Mouse (Mus musculus): ENCODE results near the gene Hnrnph2. TPM values are rescaled to one million over a fixed set of nuclear protein-coding genes. Genes with fewer than 3 reads are reported as not detected.

Hnrnph2 gene
- polyA plus RNA-seq, 1 experiment: 6.1 TPM

- TF ChIP-seq CTCF (IDR thresholded peaks at IDR 0.05; ENCODE audit: extremely low read depth, insufficient read depth, insufficient read length, insufficient replicate concordance) (no peak), POLR2A (IDR thresholded peaks at IDR 0.05; ENCODE audit: low read depth, low read length) (no peak)
- Histone ChIP-seq H3K27me3 (ENCODE audit: control insufficient read depth, insufficient read depth, low read length) (no peaks in the 10 kb centered on the region), H3K4me1 (ENCODE audit: control insufficient read depth, insufficient read depth, insufficient read length) (no peaks in the 10 kb centered on the region), H3K4me3 (ENCODE audit: extremely low read depth, insufficient read depth, insufficient read length) (no peak overlapping the region), H3K27ac (ENCODE audit: insufficient read depth, low read length) (no peak overlapping the region), H3K36me3 (ENCODE audit: control insufficient read depth, insufficient read depth, low read length) (no peaks in the 10 kb centered on the region)
- DNase-seq (ENCODE audit: low read depth in 1 of 2, low spot score in 2 of 2): no peak
- 77% methylated on average over 5 of the region's 5 CpGs for WGBS
These were observed 31.7 kb downstream of the Hnrnph2 start for GRCm38 (mm10) chrX:134632710-134633109.

GRCm38 (mm10) chrX:134635111-134635510 is 34.1 kb downstream of the Hnrnph2 start:
- Histone ChIP-seq H3K27me3 (ENCODE audit: control insufficient read depth, insufficient read depth, low read length) (no peaks in the 10 kb centered on the region), H3K4me3 (ENCODE audit: extremely low read depth, insufficient read depth, insufficient read length) (no peak overlapping the region), H3K36me3 (ENCODE audit: control insufficient read depth, insufficient read depth, low read length) (no peaks in the 10 kb centered on the region), H3K27ac (ENCODE audit: insufficient read depth, low read length) (no peak overlapping the region), H3K4me1 (ENCODE audit: control insufficient read depth, insufficient read depth, insufficient read length) (no peaks in the 10 kb centered on the region)
- DNase-seq (ENCODE audit: low read depth in 1 of 2, low spot score in 2 of 2): no peak
- WGBS: 66% methylated on average over 3 of the region's 3 CpGs
- TF ChIP-seq POLR2A (IDR thresholded peaks at IDR 0.05; ENCODE audit: low read depth, low read length) (no peak), CTCF (IDR thresholded peaks at IDR 0.05; ENCODE audit: extremely low read depth, insufficient read depth, insufficient read length, insufficient replicate concordance) (no peak)

- Histone ChIP-seq H3K27ac (ENCODE audit: insufficient read depth, low read length) (no peak overlapping the region), H3K36me3 (ENCODE audit: control insufficient read depth, insufficient read depth, low read length) (no peaks in the 10 kb centered on the region), H3K4me3 (ENCODE audit: extremely low read depth, insufficient read depth, insufficient read length) (no peak overlapping the region), H3K4me1 (ENCODE audit: control insufficient read depth, insufficient read depth, insufficient read length) (no peaks in the 10 kb centered on the region), H3K27me3 (ENCODE audit: control insufficient read depth, insufficient read depth, low read length) (no peaks in the 10 kb centered on the region)
- TF ChIP-seq POLR2A (IDR thresholded peaks at IDR 0.05; ENCODE audit: low read depth, low read length) (no peak), CTCF (IDR thresholded peaks at IDR 0.05; ENCODE audit: extremely low read depth, insufficient read depth, insufficient read length, insufficient replicate concordance) (no peak)
- no peak for DNase-seq (ENCODE audit: low read depth in 1 of 2, low spot score in 2 of 2)
- WGBS: 75% methylated on average over 3 of the region's 3 CpGs
These were observed 34.9 kb downstream of the Hnrnph2 start for GRCm38 (mm10) chrX:134635860-134636259.

GRCm38 (mm10) chrX:134641000-134641760 is 40.2 kb downstream of the Hnrnph2 start:
- Histone ChIP-seq H3K27ac (ENCODE audit: insufficient read depth, low read length) (no peak overlapping the region), H3K27me3 (ENCODE audit: control insufficient read depth, insufficient read depth, low read length) (no peaks in the 10 kb centered on the region), H3K4me3 (ENCODE audit: extremely low read depth, insufficient read depth, insufficient read length) (no peak overlapping the region), H3K36me3 (ENCODE audit: control insufficient read depth, insufficient read depth, low read length) (no peaks in the 10 kb centered on the region), H3K4me1 (ENCODE audit: control insufficient read depth, insufficient read depth, insufficient read length) (no peaks in the 10 kb centered on the region)
- DNase-seq (ENCODE audit: low read depth in 1 of 2, low spot score in 2 of 2): no peak
- WGBS: 31% methylated on average over 10 of the region's 10 CpGs
- no peak for TF ChIP-seq POLR2A (IDR thresholded peaks at IDR 0.05; ENCODE audit: low read depth, low read length)
- TF ChIP-seq CTCF (IDR thresholded peaks at IDR 0.05; ENCODE audit: extremely low read depth, insufficient read depth, insufficient read length, insufficient replicate concordance): no peak

- no peak for TF ChIP-seq CTCF (IDR thresholded peaks at IDR 0.05; ENCODE audit: extremely low read depth, insufficient read depth, insufficient read length, insufficient replicate concordance)
- no peak for TF ChIP-seq POLR2A (IDR thresholded peaks at IDR 0.05; ENCODE audit: low read depth, low read length)
- no peak overlapping the region for H3K4me3 ChIP-seq (ENCODE audit: extremely low read depth, insufficient read depth, insufficient read length)
- DNase-seq (ENCODE audit: low read depth in 1 of 2, low spot score in 2 of 2): no peak
- no peaks in the 10 kb centered on the region for H3K4me1 ChIP-seq (ENCODE audit: control insufficient read depth, insufficient read depth, insufficient read length)
- no peaks in the 10 kb centered on the region for H3K27me3 ChIP-seq (ENCODE audit: control insufficient read depth, insufficient read depth, low read length)
- H3K27ac ChIP-seq (ENCODE audit: insufficient read depth, low read length): no peak overlapping the region
- 87% methylated on average over 1 of the region's 1 CpGs for WGBS
- no peaks in the 10 kb centered on the region for H3K36me3 ChIP-seq (ENCODE audit: control insufficient read depth, insufficient read depth, low read length)
These were observed 45.4 kb downstream of the Hnrnph2 start for GRCm38 (mm10) chrX:134646338-134646737.

GRCm38 (mm10) chrX:134647421-134647820 is 46.4 kb downstream of the Hnrnph2 start:
- TF ChIP-seq POLR2A (IDR thresholded peaks at IDR 0.05; ENCODE audit: low read depth, low read length) (no peak), CTCF (IDR thresholded peaks at IDR 0.05; ENCODE audit: extremely low read depth, insufficient read depth, insufficient read length, insufficient replicate concordance) (no peak)
- Histone ChIP-seq H3K27ac (ENCODE audit: insufficient read depth, low read length) (no peak overlapping the region), H3K27me3 (ENCODE audit: control insufficient read depth, insufficient read depth, low read length) (no peaks in the 10 kb centered on the region), H3K36me3 (ENCODE audit: control insufficient read depth, insufficient read depth, low read length) (no peaks in the 10 kb centered on the region), H3K4me3 (ENCODE audit: extremely low read depth, insufficient read depth, insufficient read length) (no peak overlapping the region), H3K4me1 (ENCODE audit: control insufficient read depth, insufficient read depth, insufficient read length) (no peaks in the 10 kb centered on the region)
- WGBS: 66% methylated on average over 8 of the region's 8 CpGs
- no peak for DNase-seq (ENCODE audit: low read depth in 1 of 2, low spot score in 2 of 2)

GRCm38 (mm10) chrX:134648031-134648692 is 47.2 kb downstream of the Hnrnph2 start:
- H3K36me3 ChIP-seq (ENCODE audit: control insufficient read depth, insufficient read depth, low read length): no peaks in the 10 kb centered on the region
- DNase-seq (ENCODE audit: low read depth in 1 of 2, low spot score in 2 of 2): peak; percentile 52 to 56
- H3K4me3 ChIP-seq (ENCODE audit: extremely low read depth, insufficient read depth, insufficient read length): no peak overlapping the region
- no peaks in the 10 kb centered on the region for H3K27me3 ChIP-seq (ENCODE audit: control insufficient read depth, insufficient read depth, low read length)
- no peak for TF ChIP-seq CTCF (IDR thresholded peaks at IDR 0.05; ENCODE audit: extremely low read depth, insufficient read depth, insufficient read length, insufficient replicate concordance)
- H3K4me1 ChIP-seq (ENCODE audit: control insufficient read depth, insufficient read depth, insufficient read length): no peaks in the 10 kb centered on the region
- no peak overlapping the region for H3K27ac ChIP-seq (ENCODE audit: insufficient read depth, low read length)
- WGBS: 21% methylated on average over 11 of the region's 11 CpGs

All from spleen, adult 2 months (tissue).